Mouse (Mus musculus) kidney, embryonic 15.5 days (tissue): ENCODE data around the gene Fam151a. TPM values are rescaled to one million over a fixed set of nuclear protein-coding genes. Genes with fewer than 3 reads are reported as not detected.
A peak's percentile ranks its signal among the peaks of the same experiment; 100 is the strongest.

Experiments used
- ATAC-seq: fragments of 200-750 bp; cut with Nextera tagmentation; replicated peaks from 2 replicates; pipeline ENCODE4 v1.8.0; 2017; ENCODE audit warnings: moderate TSS enrichment; ENCODE audit not compliant: low FRiP score
- H3K27ac ChIP-seq: fragments of 300-500 bp; sonication (generic); 2 replicates; pipeline ENCODE4 v1.5.1; 2015; ENCODE audit warnings: mild to moderate bottlenecking, inconsistent platforms
- H3K27me3 ChIP-seq: fragments of 300-500 bp; sonication (generic); 2 replicates; pipeline ENCODE4 v1.6.1; 2015; ENCODE audit warnings: inconsistent platforms
- H3K36me3 ChIP-seq: fragments of 300-500 bp; sonication (generic); 2 replicates; pipeline ENCODE4 v1.6.1; 2015; ENCODE audit warnings: inconsistent platforms
- H3K4me1 ChIP-seq: fragments of 300-500 bp; sonication (generic); 2 replicates; pipeline ENCODE4 v1.6.1; 2015; ENCODE audit warnings: inconsistent platforms
- H3K4me2 ChIP-seq: fragments of 300-500 bp; sonication (generic); 2 replicates; pipeline ENCODE4 v1.6.1; 2015; ENCODE audit warnings: moderate library complexity, mild to moderate bottlenecking, inconsistent platforms
- H3K4me3 ChIP-seq: fragments of 300-500 bp; sonication (generic); replicated peaks from 2 replicates; pipeline ENCODE4 v1.5.1; 2015; ENCODE audit warnings: mild to moderate bottlenecking, inconsistent platforms
- H3K9ac ChIP-seq: fragments of 300-500 bp; sonication (generic); 2 replicates; pipeline ENCODE4 v1.6.1; 2015; ENCODE audit warnings: mild to moderate bottlenecking, inconsistent platforms
- H3K9me3 ChIP-seq: fragments of 300-500 bp; sonication (generic); replicated peaks from 2 replicates; pipeline ENCODE4 v1.6.1; 2016; ENCODE audit warnings: inconsistent platforms
- WGBS: fragments of 180-500 bp; shearing (Covaris S2); methylation state at CpG from one replicate; pipeline ENCODE4 v1.1.7; 2015; ENCODE audit warnings: mixed read lengths; 5-methylcytosine and 5-hydroxymethylcytosine counted together
- polyA plus RNA-seq: library from polyadenylated mRNA; unstranded; fragments of >200 nt; fragmentation: Nextera tagmentation; extraction: Ambion mirVana; gene quantifications from 2 replicates; pipeline ENCODE4 v1.2.1, GENCODE M21; 2015

Gene Fam151a
- polyA plus RNA-seq, result 5.3 and 5.7 TPM in 2 replicates

DNA sequence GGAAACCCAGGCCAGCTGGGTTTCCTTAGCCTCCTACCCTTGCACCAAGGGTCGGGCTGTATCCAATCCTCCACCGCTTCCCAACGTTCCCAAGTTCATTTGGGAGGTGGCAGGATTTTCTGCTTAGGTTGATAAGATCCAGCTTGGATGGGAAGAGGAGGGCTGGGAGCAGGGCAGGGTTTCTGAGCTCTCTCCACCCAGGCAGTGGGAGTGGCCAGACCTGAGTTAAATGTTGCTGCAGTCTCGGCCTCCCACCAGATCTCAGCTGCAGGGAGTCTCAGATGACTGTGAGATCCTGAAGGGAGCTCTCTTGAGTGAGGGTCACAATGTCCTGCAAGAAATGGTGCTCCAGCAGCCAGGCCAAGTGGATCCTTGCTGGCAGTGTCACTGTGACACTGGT is at the start of gene Fam151a:
TSS of gene Fam151a (plus strand) at position 254 of the 400 bp plus-strand sequence.
- no peaks in the 10 kb centered on the region for H3K36me3 ChIP-seq
- H3K27me3 ChIP-seq, result no peaks in the 10 kb centered on the region
- peaks cover 18% of the 10 kb centered on the region for H3K4me1 ChIP-seq
- H3K9ac ChIP-seq, result no peak within 1 kb of the TSS
- H3K9me3 ChIP-seq, result no peaks in the 10 kb centered on the region
- H3K4me3 ChIP-seq, result no peak within 1 kb of the TSS
- H3K27ac ChIP-seq, result peak within 1 kb of the TSS; percentile 56
- 17% methylated on average over 4 of the region's 4 CpGs for WGBS
- ATAC-seq, result peak; percentile 72
- H3K4me2 ChIP-seq, result no peak within 1 kb of the TSS

DNA sequence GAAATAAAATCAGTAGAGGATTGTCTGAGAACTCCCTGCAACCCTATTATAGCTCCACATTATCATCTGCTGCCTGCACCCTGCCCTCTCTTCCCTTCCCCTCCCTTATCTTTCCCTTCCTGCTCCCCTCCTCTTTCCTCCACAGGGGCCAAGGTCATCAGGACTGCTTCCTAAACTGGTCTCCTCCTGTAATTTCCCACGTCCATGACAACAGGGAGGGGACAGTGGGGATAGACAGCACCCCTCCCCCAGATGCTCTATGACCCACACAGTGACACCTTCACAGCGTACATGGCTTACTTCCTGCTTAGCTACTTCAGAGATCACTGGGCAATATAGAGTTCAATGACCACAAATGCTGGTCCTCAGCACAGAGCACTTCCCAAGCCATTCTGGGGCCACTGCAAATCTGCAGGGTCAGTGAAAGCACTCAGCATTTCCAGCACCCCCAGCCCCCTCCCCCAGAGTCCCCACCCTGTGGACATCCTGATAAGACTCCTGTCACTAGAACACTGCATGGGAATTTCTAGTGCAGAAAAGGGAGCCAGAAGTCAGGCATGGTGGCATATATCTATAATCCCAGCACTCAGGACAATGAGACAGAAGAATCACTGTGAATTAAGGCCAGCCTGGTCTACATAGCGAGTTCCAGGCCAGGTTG is 44.9 kb upstream of the Fam151a start:
- Histone ChIP-seq H3K9ac (no peak overlapping the region), H3K4me2 (no peak overlapping the region), H3K4me3 (no peak overlapping the region), H3K4me1 (no peaks in the 10 kb centered on the region; the same call in 1 of the 2 replicates), H3K27me3 (no peaks in the 10 kb centered on the region), H3K36me3 (no peaks in the 10 kb centered on the region), H3K27ac (peak overlapping the region; percentile 11; the same call in 1 of the 2 replicates), H3K9me3 (no peaks in the 10 kb centered on the region)
- ATAC-seq, result no peak
- 36% methylated on average over 3 of the region's 3 CpGs for WGBS

DNA sequence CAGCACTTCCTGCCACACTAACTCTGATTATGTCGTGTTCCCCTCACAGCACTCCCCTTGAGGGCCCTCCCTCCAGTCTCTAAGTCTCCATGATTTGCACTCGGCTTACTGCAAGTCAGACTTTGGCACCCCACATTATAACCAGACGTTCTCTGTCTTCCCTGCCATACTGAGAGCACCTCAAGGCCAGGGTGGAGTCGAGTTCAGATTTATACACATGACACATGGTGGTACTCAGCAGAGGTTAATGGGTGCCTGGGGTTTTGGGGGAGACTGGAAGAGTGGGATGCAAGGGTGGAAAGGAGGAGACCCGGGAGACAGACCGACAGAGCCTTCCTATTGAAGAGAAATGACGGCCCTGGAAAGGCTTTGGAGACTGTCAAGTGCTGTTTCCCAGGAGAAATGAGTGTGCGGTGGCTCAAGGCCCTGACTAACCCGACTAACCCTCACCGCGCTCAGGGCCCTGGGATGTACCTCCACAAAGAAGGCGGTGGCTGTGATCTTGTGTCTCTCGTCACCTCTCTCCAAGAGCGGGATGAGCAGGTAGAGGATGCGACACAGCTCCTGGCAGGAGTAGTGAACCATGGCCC is 39.8 kb upstream of the Fam151a start:
- 78% methylated on average over 15 of the region's 15 CpGs for WGBS
- H3K27ac ChIP-seq, result no peak overlapping the region
- ATAC-seq, result no peak

DNA sequence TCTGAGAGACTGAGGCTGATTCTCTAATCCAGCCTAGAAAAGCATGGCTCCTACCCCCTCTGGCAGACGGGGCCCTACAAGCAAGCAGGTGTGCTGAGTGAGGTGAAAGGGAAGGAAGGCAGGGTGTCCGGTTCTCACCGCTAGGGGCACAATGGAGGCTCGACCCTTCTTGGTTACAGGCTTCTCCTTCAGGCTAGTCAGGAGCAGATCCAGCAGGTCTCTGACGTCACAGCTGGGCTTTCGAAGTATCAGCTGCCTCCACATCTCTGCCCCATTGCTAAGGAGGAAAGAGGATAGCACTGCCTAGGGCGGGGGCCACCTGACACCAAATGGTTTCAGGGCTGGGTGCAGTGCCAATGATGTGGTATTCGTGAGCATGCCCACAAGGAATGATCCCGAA is 33.7 kb upstream of the Fam151a start:
- ATAC-seq, result peak; percentile 59
- Histone ChIP-seq H3K4me1 (peaks cover 19% of the 10 kb centered on the region), H3K9me3 (no peaks in the 10 kb centered on the region), H3K4me3 (no peak overlapping the region), H3K36me3 (no peaks in the 10 kb centered on the region), H3K27ac (no peak overlapping the region), H3K9ac (no peak overlapping the region), H3K4me2 (0 out of 2 replicates have a peak overlapping the region, but pooled peaks have one; percentile 25), H3K27me3 (peaks cover 3% of the 10 kb centered on the region; the same call in 1 of the 2 replicates)
- WGBS, result 16% methylated on average over 9 of the region's 9 CpGs

More for the DNA sequence above, 39.8 kb upstream of the Fam151a start:
- no peaks in the 10 kb centered on the region for H3K27me3 ChIP-seq
- H3K4me3 ChIP-seq, result no peak overlapping the region
- H3K4me2 ChIP-seq, result no peak overlapping the region
- no peaks in the 10 kb centered on the region for H3K9me3 ChIP-seq
- no peaks in the 10 kb centered on the region for H3K4me1 ChIP-seq
- H3K36me3 ChIP-seq, result no peaks in the 10 kb centered on the region
- H3K9ac ChIP-seq, result no peak overlapping the region

DNA sequence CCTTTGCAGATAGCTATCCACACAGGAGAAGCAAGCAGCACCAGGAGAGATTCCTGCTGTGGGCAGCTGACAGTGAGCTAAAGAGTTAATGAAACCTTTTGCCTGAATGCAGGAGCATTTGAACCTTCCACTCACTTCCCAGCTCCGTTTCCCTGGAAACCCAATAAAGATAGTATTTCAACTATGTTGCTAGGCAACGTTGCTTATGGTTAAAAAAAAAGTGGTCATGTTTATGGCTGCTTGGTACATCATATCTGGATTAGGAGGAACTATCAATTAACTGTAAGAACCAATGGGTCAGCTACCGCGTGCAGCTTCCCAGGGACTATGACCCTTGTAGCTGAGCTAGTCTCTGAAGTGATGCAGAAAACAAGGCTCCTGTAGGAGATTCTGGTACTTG is 32.9 kb upstream of the Fam151a start:
- Histone ChIP-seq H3K4me3 (no peak overlapping the region), H3K36me3 (no peaks in the 10 kb centered on the region), H3K27me3 (peaks cover 3% of the 10 kb centered on the region; the same call in 1 of the 2 replicates), H3K4me1 (peaks cover 19% of the 10 kb centered on the region), H3K4me2 (no peak overlapping the region), H3K27ac (no peak overlapping the region), H3K9me3 (no peaks in the 10 kb centered on the region), H3K9ac (no peak overlapping the region)
- WGBS, result 28% methylated on average over 4 of the region's 4 CpGs
- no peak for ATAC-seq

DNA sequence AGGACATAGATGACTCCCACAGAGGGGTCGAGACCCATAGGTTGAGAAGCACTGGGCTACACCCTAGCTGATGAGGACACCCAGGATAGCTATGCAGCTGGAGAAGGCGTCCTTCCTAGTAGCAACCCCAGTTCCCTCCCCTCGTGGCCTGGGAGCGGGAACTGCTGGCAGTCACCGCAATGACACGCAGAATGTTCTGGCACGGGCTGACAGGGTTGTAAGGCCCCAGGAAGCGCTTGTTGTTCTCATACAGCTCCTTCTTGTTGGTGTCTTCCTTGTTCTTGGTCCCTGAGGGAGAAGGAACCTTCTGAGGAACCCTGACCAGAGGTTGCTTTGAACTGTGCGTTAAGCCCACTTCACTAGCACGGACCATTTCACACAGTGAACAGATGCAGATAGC is 29.7 kb upstream of the Fam151a start:
- H3K4me3 ChIP-seq, result no peak overlapping the region
- no peak overlapping the region for H3K27ac ChIP-seq
- H3K36me3 ChIP-seq, result no peaks in the 10 kb centered on the region
- no peak overlapping the region for H3K9ac ChIP-seq
- H3K4me1 ChIP-seq, result peaks cover 25% of the 10 kb centered on the region
- WGBS, result 79% methylated on average over 10 of the region's 10 CpGs
- no peak overlapping the region for H3K4me2 ChIP-seq
- no peaks in the 10 kb centered on the region for H3K9me3 ChIP-seq
- no peak for ATAC-seq
- peaks cover 3% of the 10 kb centered on the region; the same call in 1 of the 2 replicates for H3K27me3 ChIP-seq

DNA sequence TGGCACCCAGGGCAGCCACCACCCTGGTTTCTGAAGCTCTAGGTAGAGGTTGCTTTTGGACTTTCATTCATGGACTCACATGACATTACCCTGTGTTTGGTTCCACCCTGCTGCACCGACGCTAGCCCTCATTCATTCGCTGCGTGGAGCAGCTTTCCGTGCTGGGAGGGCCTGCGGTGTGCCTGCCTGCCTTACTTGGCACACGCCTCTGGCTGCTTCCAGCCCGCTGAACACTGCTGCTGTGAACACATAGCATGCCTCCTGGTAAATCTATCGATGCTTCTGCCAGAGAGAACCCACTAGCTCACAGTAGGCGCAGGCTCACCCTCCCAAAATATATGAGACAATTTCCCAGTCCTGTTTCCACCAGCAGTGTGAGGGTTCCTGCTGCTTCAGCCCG is 29.3 kb upstream of the Fam151a start:
- Histone ChIP-seq H3K9me3 (no peaks in the 10 kb centered on the region), H3K4me3 (no peak overlapping the region), H3K4me1 (peaks cover 25% of the 10 kb centered on the region), H3K4me2 (no peak overlapping the region), H3K27ac (no peak overlapping the region), H3K9ac (no peak overlapping the region), H3K36me3 (no peaks in the 10 kb centered on the region), H3K27me3 (peaks cover 3% of the 10 kb centered on the region; the same call in 1 of the 2 replicates)
- 60% methylated on average over 11 of the region's 11 CpGs for WGBS
- no peak for ATAC-seq

DNA sequence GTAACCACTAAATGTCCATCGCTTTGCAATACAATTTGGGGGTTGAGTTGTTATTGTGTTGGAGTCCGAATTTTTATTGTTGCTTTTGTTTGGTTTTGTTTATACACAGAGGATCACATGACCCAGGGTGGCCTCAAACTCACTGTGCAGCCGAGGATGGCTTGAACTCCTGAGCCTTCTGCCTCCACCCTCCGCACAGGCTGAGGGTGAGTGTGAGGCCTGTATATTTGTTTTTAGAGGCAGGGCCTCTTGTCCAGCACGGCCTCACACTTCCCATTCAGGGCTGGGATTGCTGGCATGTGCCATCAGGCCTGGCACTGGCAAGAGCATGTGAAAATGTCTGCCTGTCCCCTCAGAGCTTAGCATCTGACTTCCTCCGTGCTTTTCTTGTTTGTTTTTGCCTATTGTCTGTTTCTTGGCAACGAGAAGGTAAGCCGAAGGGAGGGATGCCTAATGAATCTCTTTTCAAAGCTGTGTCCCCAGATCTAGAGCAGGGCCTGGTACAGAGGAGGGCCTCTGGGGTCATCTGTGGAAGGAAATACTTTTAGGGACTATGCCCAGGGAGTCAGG is 28.5 kb upstream of the Fam151a start:
- Histone ChIP-seq H3K4me3 (no peak overlapping the region), H3K9me3 (no peaks in the 10 kb centered on the region), H3K27ac (no peak overlapping the region), H3K9ac (no peak overlapping the region), H3K4me2 (no peak overlapping the region), H3K27me3 (peaks cover 3% of the 10 kb centered on the region; the same call in 1 of the 2 replicates), H3K36me3 (no peaks in the 10 kb centered on the region), H3K4me1 (peaks cover 20% of the 10 kb centered on the region)
- no peak for ATAC-seq
- 55% methylated on average over 8 of the region's 8 CpGs for WGBS

DNA sequence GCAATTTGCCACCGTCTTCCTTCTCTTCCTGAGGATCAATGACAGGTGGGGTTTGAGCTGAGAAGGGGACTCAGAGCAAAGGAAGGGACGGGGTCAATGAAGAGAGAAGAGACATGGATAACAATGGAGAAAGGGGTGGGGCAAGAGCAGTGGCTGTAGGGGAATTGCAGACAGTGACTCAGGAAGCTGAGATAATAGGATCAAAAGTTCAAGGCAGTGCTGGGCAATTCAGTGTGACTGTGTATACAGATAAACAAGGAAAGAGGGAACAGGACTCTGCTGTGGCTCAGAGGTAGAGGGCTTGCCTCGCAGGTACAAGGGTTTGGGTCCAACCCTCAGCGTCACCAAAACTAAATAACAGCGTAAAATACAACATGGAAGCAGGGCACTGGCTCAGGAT is 25.7 kb upstream of the Fam151a start:
- H3K27me3 ChIP-seq, result no peaks in the 10 kb centered on the region; the same call in 1 of the 2 replicates
- WGBS, result 35% methylated on average over 5 of the region's 5 CpGs
- no peaks in the 10 kb centered on the region for H3K36me3 ChIP-seq
- H3K9ac ChIP-seq, result no peak overlapping the region
- H3K4me2 ChIP-seq, result peak overlapping the region; percentile 46
- no peaks in the 10 kb centered on the region for H3K9me3 ChIP-seq
- H3K27ac ChIP-seq, result no peak overlapping the region
- no peak for ATAC-seq
- peaks cover 14% of the 10 kb centered on the region for H3K4me1 ChIP-seq
- H3K4me3 ChIP-seq, result 0 out of 2 replicates have a peak overlapping the region, but pooled peaks have one; percentile 5

DNA sequence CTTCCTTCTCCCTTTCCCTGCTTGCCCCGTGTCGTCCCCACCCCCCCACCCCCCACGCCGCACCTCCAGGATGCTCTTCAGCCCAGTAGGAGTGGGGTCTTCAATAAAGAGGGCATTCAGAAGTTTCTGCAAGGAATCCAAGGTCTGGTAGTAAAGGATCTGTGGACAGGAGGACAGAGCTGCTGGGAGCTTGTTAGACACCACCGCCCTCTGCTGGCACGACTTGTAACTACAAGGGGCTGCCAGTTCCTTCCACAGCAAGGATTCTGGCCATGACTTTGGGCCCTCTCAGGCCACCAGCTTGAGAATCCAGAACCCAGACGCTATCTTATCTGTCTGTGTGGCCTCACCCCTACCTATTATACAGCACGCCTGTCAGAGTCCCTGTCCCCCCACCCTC is 25.3 kb upstream of the Fam151a start:
- Histone ChIP-seq H3K27me3 (no peaks in the 10 kb centered on the region; the same call in 1 of the 2 replicates), H3K9ac (no peak overlapping the region), H3K4me1 (peaks cover 14% of the 10 kb centered on the region), H3K4me2 (peak overlapping the region; percentile 46), H3K36me3 (no peaks in the 10 kb centered on the region), H3K9me3 (no peaks in the 10 kb centered on the region), H3K4me3 (0 out of 2 replicates have a peak overlapping the region, but pooled peaks have one; percentile 5), H3K27ac (no peak overlapping the region)
- WGBS, result 0% methylated on average over 8 of the region's 8 CpGs
- peak; percentile 40; the same call in 1 of the 2 replicates for ATAC-seq

DNA sequence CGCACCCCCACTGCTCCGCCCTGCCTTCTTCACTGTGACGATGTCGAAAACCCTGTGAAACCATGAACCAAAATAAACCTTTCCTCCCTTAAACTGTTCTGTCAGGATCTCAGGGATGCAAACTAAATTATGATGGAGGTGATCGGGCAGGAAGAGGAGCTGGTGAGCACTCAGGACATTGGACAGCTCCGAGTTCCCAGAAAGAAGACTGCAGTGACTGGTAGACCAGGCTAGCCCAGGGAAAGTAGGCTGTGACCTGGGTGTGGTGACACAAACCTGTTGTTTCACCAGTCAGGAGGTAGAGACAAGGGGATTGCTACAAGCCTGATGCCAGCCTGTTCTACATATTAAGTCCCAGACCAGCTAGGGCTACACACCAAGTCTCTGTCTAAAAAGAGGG is 20.1 kb upstream of the Fam151a start:
- no peak for ATAC-seq
- 80% methylated on average over 6 of the region's 6 CpGs for WGBS
- H3K27ac ChIP-seq, result no peak overlapping the region
- H3K9me3 ChIP-seq, result no peaks in the 10 kb centered on the region
- no peaks in the 10 kb centered on the region for H3K4me1 ChIP-seq
- no peak overlapping the region for H3K9ac ChIP-seq
- H3K27me3 ChIP-seq, result peaks cover 3% of the 10 kb centered on the region; the same call in 1 of the 2 replicates
- no peaks in the 10 kb centered on the region for H3K36me3 ChIP-seq
- H3K4me2 ChIP-seq, result no peak overlapping the region
- no peak overlapping the region for H3K4me3 ChIP-seq

DNA sequence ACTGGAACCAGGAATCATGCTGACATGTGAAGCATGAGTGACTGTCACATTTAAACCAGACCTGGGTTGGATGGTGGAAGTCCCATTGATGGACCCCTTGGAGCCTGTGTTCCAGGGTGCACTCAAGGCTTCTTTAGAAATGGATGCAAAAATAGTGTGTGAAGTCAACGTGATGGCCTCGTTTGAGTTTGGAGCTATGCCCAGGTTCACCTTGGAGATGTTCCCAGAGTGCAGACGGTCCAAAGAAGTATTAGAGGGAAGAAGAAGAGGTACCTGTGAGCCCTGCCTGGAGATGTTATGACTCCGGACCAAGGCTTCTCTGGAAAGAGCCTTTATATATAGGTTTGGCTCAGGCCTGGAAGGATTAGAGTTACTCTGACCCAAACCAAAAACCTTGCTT is 13.1 kb upstream of the Fam151a start:
- Histone ChIP-seq H3K27me3 (peaks cover under 1% of the 10 kb centered on the region; the same call in 1 of the 2 replicates), H3K9ac (no peak overlapping the region), H3K27ac (no peak overlapping the region), H3K4me2 (no peak overlapping the region), H3K4me3 (no peak overlapping the region), H3K4me1 (no peaks in the 10 kb centered on the region), H3K36me3 (no peaks in the 10 kb centered on the region), H3K9me3 (no peaks in the 10 kb centered on the region)
- WGBS, result 85% methylated on average over 4 of the region's 4 CpGs
- no peak for ATAC-seq
